Mouse (Mus musculus) erythroblast, embryonic 14.5 days (primary cell): ENCODE measurements around the gene Ppp3ca.

Experiments used
- GATA1 ChIP-seq: IDR thresholded peaks from 2 replicates; pipeline ENCODE4 v1.6.1; 2012; ENCODE audit warnings: low read length, inconsistent platforms, mixed read lengths
- TAL1 ChIP-seq: IDR thresholded peaks from 3 replicates; pipeline ENCODE4 v1.6.1; 2012; ENCODE audit warnings: low read length, inconsistent platforms, mixed read lengths

DNA sequence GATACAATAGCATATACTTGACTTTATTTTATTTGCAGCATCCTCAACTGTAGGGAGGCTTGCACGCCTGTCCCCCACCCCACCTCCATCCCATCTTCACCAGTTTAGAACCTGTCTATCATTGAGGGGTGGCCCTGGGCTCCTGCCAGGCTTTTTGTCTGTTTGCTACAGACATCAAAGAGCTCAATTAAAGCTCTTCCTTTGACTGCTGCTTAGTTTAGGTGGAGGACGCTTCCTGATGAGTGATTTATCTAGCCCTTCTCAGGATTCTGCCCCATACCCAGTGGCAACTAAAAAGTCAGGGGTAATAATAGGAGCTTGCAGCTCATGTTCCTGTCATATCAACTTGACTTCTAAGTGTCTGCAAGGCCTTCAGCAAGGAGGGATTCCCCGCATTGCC is 239.6 kb downstream of the Ppp3ca start:
- TF ChIP-seq GATA1 (no peak), TAL1 (no peak)
